Mouse (Mus musculus) olfactory bulb, adult 2 months (tissue): ENCODE measurements around the gene Bach2. TPM values are rescaled to one million over a fixed set of nuclear protein-coding genes. Genes with fewer than 3 reads are reported as not detected.

Source experiments
- H3K27ac ChIP-seq: fragments of 200-500 bp; 2 replicates; pipeline ENCODE4 v1.5.1; 2012; ENCODE audit warnings: low read depth, low read length; ENCODE audit not compliant: insufficient read depth
- H3K4me1 ChIP-seq: fragments of 200-500 bp; 2 replicates; pipeline ENCODE4 v1.6.1; 2012; ENCODE audit warnings: low read length; ENCODE audit not compliant: control insufficient read depth, insufficient read depth
- H3K4me3 ChIP-seq: fragments of 200-500 bp; 2 replicates; pipeline ENCODE4 v1.5.1; 2012; ENCODE audit warnings: mild to moderate bottlenecking, low read depth, low read length, moderate library complexity; ENCODE audit not compliant: insufficient read depth
- CTCF ChIP-seq: fragments of 200-500 bp; IDR thresholded peaks from 2 replicates; pipeline ENCODE4 v1.5.1; 2012; ENCODE audit warnings: low read depth, mild to moderate bottlenecking, low read length, moderate library complexity; ENCODE audit not compliant: insufficient read depth
- POLR2A ChIP-seq: fragments of 200-500 bp; IDR thresholded peaks from 2 replicates; pipeline ENCODE4 v1.6.1; 2012; ENCODE audit warnings: mild to moderate bottlenecking, low read depth, low read length, moderate library complexity; ENCODE audit not compliant: insufficient read depth
- WGBS: fragments of 180-500 bp; shearing (Covaris S2); methylation state at CpG from one replicate; pipeline ENCODE4 v1.1.7; 2018; 5-methylcytosine and 5-hydroxymethylcytosine counted together
- polyA plus RNA-seq: library from polyadenylated mRNA; stranded (reverse); fragments of >200 nt; gene quantifications from 2 replicates; pipeline ENCODE4 v1.2.4, GENCODE M21; 2012; ENCODE audit warnings: low replicate concordance; ENCODE audit not compliant: missing spikeins, insufficient read depth, insufficient read length

Gene Bach2
- polyA plus RNA-seq, 1 experiment: not detected

DNA sequence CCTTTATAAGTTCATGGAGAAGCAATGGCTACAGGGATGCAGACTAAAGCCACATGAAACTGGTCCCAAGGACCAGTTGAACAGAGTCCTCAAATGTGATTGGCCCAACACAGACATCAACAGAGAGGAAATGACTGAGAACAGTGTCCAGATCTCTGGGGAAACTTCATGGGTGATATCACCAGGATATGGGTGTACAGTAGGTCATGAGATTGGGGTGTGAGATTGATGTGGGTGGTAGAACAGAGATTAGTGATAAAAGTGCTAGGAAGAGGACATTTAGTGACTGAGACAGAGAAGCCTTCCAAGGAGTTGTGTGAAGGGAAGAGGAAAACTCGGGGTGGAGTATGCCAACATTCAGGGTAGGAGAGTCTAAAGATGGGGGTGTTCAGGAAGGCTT lies 29.4 kb downstream of the Bach2 start:
- Histone ChIP-seq H3K4me1 (peaks cover 3% of the 10 kb centered on the region; the same call in 1 of the 2 replicates), H3K4me3 (no peak overlapping the region), H3K27ac (no peak overlapping the region)
- TF ChIP-seq CTCF: no peak
- TF ChIP-seq POLR2A: no peak
- WGBS: 86% methylated on average over 1 of the region's 1 CpGs

DNA sequence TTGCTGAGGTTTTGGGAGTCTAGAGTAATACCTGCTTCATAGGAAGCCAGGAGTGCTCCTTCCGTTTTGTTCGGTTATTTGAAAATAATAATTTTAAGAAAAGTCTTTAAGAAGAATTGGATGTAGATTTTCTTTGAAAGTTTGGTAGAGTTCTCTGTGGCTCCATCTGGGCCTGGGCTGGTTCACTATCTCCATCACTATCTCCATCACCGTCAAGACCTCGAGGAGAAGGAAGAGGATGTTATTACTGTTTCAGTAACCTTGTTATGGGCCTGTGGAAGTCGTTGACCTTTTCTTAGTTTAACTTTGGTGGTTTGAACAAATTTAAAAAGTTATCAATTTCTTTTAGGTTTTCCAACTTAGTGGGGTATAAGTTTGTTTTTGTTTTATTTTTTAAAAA lies 33.8 kb downstream of the Bach2 start:
- 91% methylated on average over 5 of the region's 5 CpGs for WGBS
- Histone ChIP-seq H3K4me1 (no peaks in the 10 kb centered on the region), H3K4me3 (no peak overlapping the region), H3K27ac (no peak overlapping the region)
- TF ChIP-seq POLR2A: no peak
- no peak for TF ChIP-seq CTCF

- Histone ChIP-seq H3K4me1 (no peaks in the 10 kb centered on the region), H3K27ac (no peak overlapping the region), H3K4me3 (no peak overlapping the region)
- no peak for TF ChIP-seq POLR2A
- TF ChIP-seq CTCF: no peak
- WGBS: 94% methylated on average over 6 of the region's 6 CpGs
Measured at GRCm38 (mm10) chr4:32274776-32275294, 36.2 kb downstream of the Bach2 start.

- WGBS: 81% methylated on average over 1 of the region's 1 CpGs
- no peak overlapping the region for H3K27ac ChIP-seq
- TF ChIP-seq CTCF (no peak), POLR2A (no peak)
Measured at GRCm38 (mm10) chr4:32279842-32280241, 41.2 kb downstream of the Bach2 start.

DNA sequence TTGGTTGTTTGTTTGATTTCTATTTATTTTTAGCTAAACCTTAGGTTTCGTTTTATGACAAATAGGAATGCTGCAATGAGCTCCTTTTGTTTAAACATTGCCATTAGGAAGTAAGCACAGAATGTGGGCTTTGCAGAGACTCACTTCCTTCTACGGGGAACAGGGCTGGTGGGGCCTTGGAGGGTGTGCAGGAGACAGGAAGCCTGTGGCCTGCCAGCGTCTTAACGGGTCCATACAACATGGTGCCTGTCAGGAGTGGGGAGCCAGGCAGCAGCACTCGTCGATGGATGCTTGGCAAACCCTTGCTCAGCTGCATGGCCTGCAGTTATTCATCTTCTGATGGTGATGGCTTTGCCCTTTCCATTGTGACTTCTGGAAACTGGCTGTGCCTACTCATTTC lies 41.8 kb downstream of the Bach2 start:
- Histone ChIP-seq H3K4me1 (peaks cover 6% of the 10 kb centered on the region), H3K27ac (no peak overlapping the region), H3K4me3 (no peak overlapping the region)
- 44% methylated on average over 6 of the region's 6 CpGs for WGBS
- no peak for TF ChIP-seq CTCF
- no peak for TF ChIP-seq POLR2A

More at GRCm38 (mm10) chr4:32279842-32280241, 41.2 kb downstream of the Bach2 start:
- no peak overlapping the region for H3K4me3 ChIP-seq
- peaks cover 6% of the 10 kb centered on the region for H3K4me1 ChIP-seq

GRCm38 (mm10) chr4:32281306-32281705 lies 42.7 kb downstream of the Bach2 start:
- TF ChIP-seq POLR2A: no peak
- TF ChIP-seq CTCF: no peak
- Histone ChIP-seq H3K27ac (no peak overlapping the region), H3K4me1 (peaks cover 6% of the 10 kb centered on the region), H3K4me3 (no peak overlapping the region)
- WGBS: 90% methylated on average over 6 of the region's 6 CpGs

DNA sequence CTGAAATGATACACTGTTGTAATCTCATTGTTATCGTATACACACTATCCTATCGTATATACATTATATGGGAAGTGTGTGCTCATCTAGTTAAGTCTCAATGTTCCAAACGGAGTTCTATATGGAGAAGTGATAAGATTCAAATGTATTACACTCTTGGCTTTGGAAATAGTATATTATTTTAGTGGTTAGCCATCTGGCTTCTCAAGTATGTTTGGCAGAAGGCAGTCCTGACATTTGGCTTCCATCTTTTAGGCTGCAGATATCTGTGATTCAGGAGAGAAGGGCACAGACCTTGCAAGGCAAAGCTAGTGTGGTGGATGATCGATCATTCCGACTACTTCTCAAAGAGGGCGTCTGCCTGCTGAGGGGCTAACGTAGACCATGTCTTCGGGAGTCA lies 47.8 kb downstream of the Bach2 start:
- Histone ChIP-seq H3K27ac (no peak overlapping the region), H3K4me3 (no peak overlapping the region), H3K4me1 (peaks cover 2% of the 10 kb centered on the region; the same call in 1 of the 2 replicates)
- WGBS: 95% methylated on average over 8 of the region's 8 CpGs
- TF ChIP-seq CTCF (no peak), POLR2A (no peak)

GRCm38 (mm10) chr4:32288036-32288860 lies 49.6 kb downstream of the Bach2 start:
- peaks cover 4% of the 10 kb centered on the region; the same call in 1 of the 2 replicates for H3K4me1 ChIP-seq
- 66% methylated on average over 11 of the region's 11 CpGs for WGBS
- no peak for TF ChIP-seq POLR2A
- no peak for TF ChIP-seq CTCF
- no peak overlapping the region for H3K4me3 ChIP-seq
- no peak overlapping the region for H3K27ac ChIP-seq

- Histone ChIP-seq H3K4me1 (peaks cover 4% of the 10 kb centered on the region; the same call in 1 of the 2 replicates), H3K4me3 (no peak overlapping the region), H3K27ac (no peak overlapping the region)
- TF ChIP-seq POLR2A (no peak), CTCF (no peak)
- 82% methylated on average over 6 of the region's 6 CpGs for WGBS
Measured at GRCm38 (mm10) chr4:32289845-32290244, 51.2 kb downstream of the Bach2 start.
